Mouse (Mus musculus): ENCODE results near the gene Cpne4. TPM values are rescaled to one million over a fixed set of nuclear protein-coding genes. Genes with fewer than 3 reads are reported as not detected.

Gene Cpne4
- polyA plus RNA-seq, 1 experiment from 2014 or later, result not detected

DNA sequence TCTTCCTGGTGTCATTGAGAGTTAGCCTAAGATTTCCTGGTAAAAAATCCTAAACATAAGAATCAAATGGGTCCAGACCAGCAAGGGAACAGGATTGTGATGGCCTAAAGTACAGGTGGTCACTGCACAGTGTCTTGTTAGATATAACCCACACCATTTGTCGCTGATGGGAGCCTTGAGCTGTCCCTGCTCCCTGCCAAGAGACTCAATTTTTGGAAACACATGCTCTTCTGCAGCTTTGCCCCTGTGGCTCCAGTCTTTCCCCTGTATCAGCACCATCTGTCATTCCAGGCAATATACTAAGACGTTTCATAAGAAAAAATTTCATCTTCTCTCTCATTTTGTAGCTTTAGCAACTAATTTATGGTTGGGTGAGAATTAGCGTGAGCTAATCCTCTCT lies 281.6 kb downstream of the Cpne4 start:
- H3K27me3 ChIP-seq (ENCODE audit: control insufficient read depth, insufficient read depth, low read depth, low read length), result no peaks in the 10 kb centered on the region
- H3K9ac ChIP-seq (ENCODE audit: low read depth, low read length), result no peak overlapping the region
- H3K36me3 ChIP-seq (ENCODE audit: control insufficient read depth, insufficient read depth), result no peaks in the 10 kb centered on the region
- no peak overlapping the region for H3K4me2 ChIP-seq (ENCODE audit: low read depth, low read length)
- no peak for ATAC-seq (ENCODE audit: low read depth)
- no peaks in the 10 kb centered on the region for H3K4me1 ChIP-seq (ENCODE audit: control insufficient read depth, low read depth, low read length)
- 28% methylated on average over 3 of the region's 3 CpGs for WGBS (ENCODE audit: insufficient replicate concordance)
- H3K9me3 ChIP-seq (replicated peaks; ENCODE audit: control insufficient read depth, low read length), result no peaks in the 10 kb centered on the region
- no peak overlapping the region for H3K27ac ChIP-seq (ENCODE audit: low read length)
- no peak overlapping the region for H3K4me3 ChIP-seq (ENCODE audit: low read depth, low read length)

DNA sequence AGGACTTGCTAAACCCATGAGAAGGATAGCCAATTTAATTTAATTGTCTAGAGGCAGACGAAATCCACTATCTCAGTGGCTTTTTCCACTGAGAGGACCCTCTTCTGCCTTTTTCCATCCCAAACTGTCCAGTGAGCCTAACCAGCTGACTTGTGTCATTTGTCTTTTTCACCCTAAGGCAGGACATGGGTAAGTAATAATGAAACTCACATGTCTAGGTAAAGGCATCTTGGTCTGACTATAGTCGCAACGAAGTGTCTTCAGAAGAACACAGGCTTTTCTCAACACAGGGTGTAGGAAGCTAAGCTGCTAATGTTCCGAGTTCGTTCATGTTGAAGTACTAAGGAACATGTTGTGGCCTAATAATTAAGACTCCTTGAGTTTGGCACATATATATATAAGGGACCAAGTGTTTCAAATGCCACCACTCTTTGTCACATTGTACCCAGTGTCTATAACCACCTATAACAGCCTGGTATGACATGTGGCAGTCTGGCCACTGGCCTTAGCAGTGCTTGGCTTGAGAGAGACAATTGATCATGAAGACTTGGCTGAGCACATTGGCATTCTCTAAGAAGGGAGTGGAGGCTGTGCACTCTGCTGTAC lies 286.0 kb downstream of the Cpne4 start:
- no peak overlapping the region for H3K4me2 ChIP-seq (ENCODE audit: low read depth, low read length)
- 66% methylated on average over 5 of the region's 5 CpGs for WGBS (ENCODE audit: insufficient replicate concordance)
- H3K36me3 ChIP-seq (ENCODE audit: control insufficient read depth, insufficient read depth), result no peaks in the 10 kb centered on the region
- H3K4me3 ChIP-seq (ENCODE audit: low read depth, low read length), result no peak overlapping the region
- H3K27ac ChIP-seq (ENCODE audit: low read length), result no peak overlapping the region
- no peaks in the 10 kb centered on the region for H3K4me1 ChIP-seq (ENCODE audit: control insufficient read depth, low read depth, low read length)
- H3K9me3 ChIP-seq (replicated peaks; ENCODE audit: control insufficient read depth, low read length), result no peaks in the 10 kb centered on the region
- ATAC-seq (ENCODE audit: low read depth), result no peak
- H3K27me3 ChIP-seq (ENCODE audit: control insufficient read depth, insufficient read depth, low read depth, low read length), result no peaks in the 10 kb centered on the region
- H3K9ac ChIP-seq (ENCODE audit: low read depth, low read length), result no peak overlapping the region

DNA sequence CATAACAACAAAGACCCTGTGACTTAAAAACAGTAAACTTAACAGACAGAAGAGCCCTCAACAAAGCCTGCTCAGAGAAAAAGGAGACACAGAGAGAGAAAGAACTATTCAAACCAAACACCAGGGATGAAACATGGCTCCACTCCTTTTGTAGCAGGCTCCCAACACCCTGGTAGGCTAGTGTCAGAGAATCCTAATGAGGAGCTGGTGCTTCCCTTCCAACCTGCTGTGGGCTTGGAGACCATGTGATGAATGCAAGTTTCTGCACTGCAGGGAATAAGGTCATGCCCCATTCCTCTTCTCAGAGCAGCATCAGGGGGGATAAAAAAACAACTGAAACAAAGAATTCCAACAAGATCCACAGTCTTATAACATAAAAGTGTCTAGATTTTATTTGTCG lies 290.8 kb downstream of the Cpne4 start:
- WGBS (ENCODE audit: insufficient replicate concordance), result 59% methylated on average over 1 of the region's 1 CpGs
- Histone ChIP-seq H3K4me3 (ENCODE audit: low read depth, low read length) (no peak overlapping the region), H3K36me3 (ENCODE audit: control insufficient read depth, insufficient read depth) (no peaks in the 10 kb centered on the region), H3K9me3 (replicated peaks; ENCODE audit: control insufficient read depth, low read length) (no peaks in the 10 kb centered on the region), H3K4me1 (ENCODE audit: control insufficient read depth, low read depth, low read length) (no peaks in the 10 kb centered on the region), H3K9ac (ENCODE audit: low read depth, low read length) (no peak overlapping the region), H3K27me3 (ENCODE audit: control insufficient read depth, insufficient read depth, low read depth, low read length) (no peaks in the 10 kb centered on the region), H3K27ac (ENCODE audit: low read length) (no peak overlapping the region), H3K4me2 (ENCODE audit: low read depth, low read length) (no peak overlapping the region)
- ATAC-seq (ENCODE audit: low read depth), result no peak

DNA sequence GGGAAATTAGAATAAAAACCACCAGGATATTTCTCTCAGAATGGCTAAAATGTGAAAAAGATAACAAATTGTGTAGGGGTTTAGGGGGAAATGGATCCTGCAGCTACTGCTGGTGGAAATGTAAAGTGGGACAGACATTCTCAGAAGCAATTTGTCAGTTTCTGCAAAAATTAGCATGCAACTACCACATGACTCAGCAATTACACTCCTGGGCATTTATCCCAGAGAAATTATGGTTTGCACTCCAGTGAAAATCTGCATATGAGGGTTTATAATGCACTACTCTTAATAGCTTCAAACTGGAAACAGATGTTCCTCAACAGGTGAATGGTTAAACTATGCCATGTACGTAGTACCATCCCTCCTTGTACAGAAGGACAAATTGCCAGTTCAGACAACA lies 294.2 kb downstream of the Cpne4 start:
- ATAC-seq (ENCODE audit: low read depth), result no peak
- no peak overlapping the region for H3K4me2 ChIP-seq (ENCODE audit: low read depth, low read length)
- H3K4me3 ChIP-seq (ENCODE audit: low read depth, low read length), result no peak overlapping the region
- H3K9me3 ChIP-seq (replicated peaks; ENCODE audit: control insufficient read depth, low read length), result no peaks in the 10 kb centered on the region
- no peaks in the 10 kb centered on the region for H3K36me3 ChIP-seq (ENCODE audit: control insufficient read depth, insufficient read depth)
- H3K27ac ChIP-seq (ENCODE audit: low read length), result no peak overlapping the region
- no peak overlapping the region for H3K9ac ChIP-seq (ENCODE audit: low read depth, low read length)
- 65% methylated on average over 1 of the region's 1 CpGs for WGBS (ENCODE audit: insufficient replicate concordance)
- no peaks in the 10 kb centered on the region for H3K4me1 ChIP-seq (ENCODE audit: control insufficient read depth, low read depth, low read length)
- no peaks in the 10 kb centered on the region for H3K27me3 ChIP-seq (ENCODE audit: control insufficient read depth, insufficient read depth, low read depth, low read length)

DNA sequence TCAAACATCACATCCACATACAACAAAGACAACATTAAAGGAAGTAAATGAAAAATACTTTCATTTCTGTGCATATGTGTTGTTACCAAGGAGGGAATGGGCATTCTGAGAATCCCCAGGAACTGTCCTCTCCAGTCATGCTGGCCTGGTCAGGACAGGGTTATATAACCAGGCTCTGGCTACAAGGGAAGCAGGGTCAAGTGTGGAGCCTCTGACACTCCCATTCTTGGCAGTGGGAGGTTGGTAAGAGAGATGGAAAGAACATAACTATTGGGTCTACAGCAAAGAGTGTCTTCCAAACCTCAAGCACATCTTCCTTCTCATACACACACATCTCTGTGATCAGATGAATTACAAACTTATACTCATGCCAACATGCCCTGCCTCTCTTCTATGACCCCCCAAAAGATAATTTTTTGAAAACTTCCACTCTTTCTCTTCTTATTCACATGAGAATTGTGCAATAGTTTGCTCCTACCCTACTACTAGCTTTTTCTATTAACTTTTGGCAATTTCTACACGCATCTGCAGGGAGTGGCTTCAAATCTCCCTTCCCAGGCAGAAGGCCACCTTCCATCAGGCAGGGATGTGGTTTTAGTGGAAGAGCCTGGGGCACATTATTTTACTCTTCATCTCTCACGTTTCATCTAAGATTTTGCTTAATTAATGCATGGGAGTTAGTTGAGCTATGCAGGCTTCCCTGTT lies 298.3 kb downstream of the Cpne4 start:
- Histone ChIP-seq H3K36me3 (ENCODE audit: control insufficient read depth, insufficient read depth) (no peaks in the 10 kb centered on the region), H3K27ac (ENCODE audit: low read length) (no peak overlapping the region), H3K4me1 (ENCODE audit: control insufficient read depth, low read depth, low read length) (no peaks in the 10 kb centered on the region), H3K9ac (ENCODE audit: low read depth, low read length) (no peak overlapping the region), H3K9me3 (replicated peaks; ENCODE audit: control insufficient read depth, low read length) (no peaks in the 10 kb centered on the region), H3K27me3 (ENCODE audit: control insufficient read depth, insufficient read depth, low read depth, low read length) (no peaks in the 10 kb centered on the region), H3K4me2 (ENCODE audit: low read depth, low read length) (no peak overlapping the region), H3K4me3 (ENCODE audit: low read depth, low read length) (no peak overlapping the region)
- WGBS (ENCODE audit: insufficient replicate concordance), result 32% methylated on average over 2 of the region's 2 CpGs
- no peak for ATAC-seq (ENCODE audit: low read depth)

DNA sequence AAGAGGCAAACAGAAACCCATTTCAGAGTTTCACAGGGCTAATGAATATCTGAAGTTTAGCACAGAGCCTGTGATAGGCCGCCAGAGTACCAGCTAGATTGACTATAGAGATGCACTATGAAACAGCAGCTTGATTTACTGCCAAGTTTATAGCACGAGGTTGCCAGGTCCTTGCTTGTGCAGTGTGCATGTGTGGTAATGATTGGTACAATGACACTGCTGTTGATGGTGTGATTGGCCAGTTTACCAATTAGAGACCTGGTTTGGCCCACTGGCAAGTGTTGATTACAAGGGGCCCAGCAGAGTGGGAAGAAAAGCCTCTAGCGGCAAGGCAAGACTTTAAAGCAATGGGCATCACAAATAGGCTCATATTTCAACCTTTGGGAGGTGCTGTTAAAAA lies 306.6 kb downstream of the Cpne4 start:
- no peaks in the 10 kb centered on the region for H3K9me3 ChIP-seq (replicated peaks; ENCODE audit: control insufficient read depth, low read length)
- no peaks in the 10 kb centered on the region for H3K36me3 ChIP-seq (ENCODE audit: control insufficient read depth, insufficient read depth)
- no peaks in the 10 kb centered on the region for H3K27me3 ChIP-seq (ENCODE audit: control insufficient read depth, insufficient read depth, low read depth, low read length)
- H3K4me2 ChIP-seq (ENCODE audit: low read depth, low read length), result no peak overlapping the region
- WGBS (ENCODE audit: insufficient replicate concordance), result 52% methylated on average over 3 of the region's 3 CpGs
- no peak overlapping the region for H3K4me3 ChIP-seq (ENCODE audit: low read depth, low read length)
- H3K27ac ChIP-seq (ENCODE audit: low read length), result no peak overlapping the region
- no peaks in the 10 kb centered on the region for H3K4me1 ChIP-seq (ENCODE audit: control insufficient read depth, low read depth, low read length)
- no peak for ATAC-seq (ENCODE audit: low read depth)
- no peak overlapping the region for H3K9ac ChIP-seq (ENCODE audit: low read depth, low read length)

DNA sequence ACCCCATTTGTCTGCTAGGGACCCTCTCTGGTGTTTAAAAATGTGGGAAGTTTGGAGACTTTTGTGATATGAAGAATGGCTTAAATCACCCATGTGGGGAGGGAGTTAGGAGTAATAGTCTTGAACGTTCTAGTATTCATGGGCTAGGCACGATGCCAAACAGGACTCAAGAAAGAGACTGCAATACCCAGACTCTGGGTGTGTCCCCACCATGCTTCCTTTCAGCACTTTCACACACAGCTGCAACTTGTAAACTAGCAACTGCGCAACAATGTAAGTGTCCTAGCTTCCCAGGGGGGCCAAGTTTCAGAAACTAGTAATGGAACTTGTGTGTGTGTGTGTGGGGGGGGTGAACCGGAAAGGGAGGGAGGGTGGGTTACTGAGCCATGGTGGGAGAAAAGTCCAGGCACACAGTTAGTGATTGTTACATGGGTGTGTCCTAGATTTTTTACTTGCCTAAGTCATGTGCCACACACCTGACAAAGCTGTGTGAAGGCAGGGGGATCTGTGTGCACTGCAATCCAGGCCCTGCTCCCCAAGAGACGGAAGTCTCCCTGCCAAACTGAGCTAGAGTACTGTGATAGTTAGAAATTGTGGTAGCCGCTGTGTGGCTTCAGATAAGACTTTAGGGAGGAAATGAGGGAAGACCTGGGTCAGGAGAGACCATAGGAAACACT lies 307.3 kb downstream of the Cpne4 start:
- Histone ChIP-seq H3K27ac (ENCODE audit: low read length) (no peak overlapping the region), H3K9me3 (replicated peaks; ENCODE audit: control insufficient read depth, low read length) (no peaks in the 10 kb centered on the region), H3K4me2 (ENCODE audit: low read depth, low read length) (no peak overlapping the region), H3K4me1 (ENCODE audit: control insufficient read depth, low read depth, low read length) (no peaks in the 10 kb centered on the region), H3K4me3 (ENCODE audit: low read depth, low read length) (no peak overlapping the region), H3K27me3 (ENCODE audit: control insufficient read depth, insufficient read depth, low read depth, low read length) (no peaks in the 10 kb centered on the region), H3K36me3 (ENCODE audit: control insufficient read depth, insufficient read depth) (no peaks in the 10 kb centered on the region), H3K9ac (ENCODE audit: low read depth, low read length) (no peak overlapping the region)
- WGBS (ENCODE audit: insufficient replicate concordance), result 47% methylated on average over 6 of the region's 6 CpGs
- no peak for ATAC-seq (ENCODE audit: low read depth)

DNA sequence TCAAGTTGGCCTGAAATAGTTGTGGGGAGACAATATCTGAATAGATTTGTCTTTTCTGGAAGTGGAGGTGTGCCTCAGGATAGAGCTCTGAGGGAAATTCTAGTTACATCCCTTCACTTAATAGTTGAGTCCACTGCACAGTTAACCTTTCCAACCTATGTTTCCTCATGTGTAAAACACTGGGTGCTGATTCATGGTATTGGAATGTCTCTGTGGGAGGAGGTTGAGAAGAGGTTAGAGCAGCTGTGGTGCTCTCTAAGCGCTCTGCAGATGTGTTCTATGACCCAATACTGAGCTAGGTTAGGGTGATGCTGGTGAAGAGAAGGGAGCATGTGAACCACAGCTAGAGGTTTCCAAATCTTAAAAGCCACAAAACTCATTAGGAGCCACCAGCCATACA lies 318.7 kb downstream of the Cpne4 start:
- no peak overlapping the region for H3K4me2 ChIP-seq (ENCODE audit: low read depth, low read length)
- 39% methylated on average over 1 of the region's 1 CpGs for WGBS (ENCODE audit: insufficient replicate concordance)
- H3K27ac ChIP-seq (ENCODE audit: low read length), result no peak overlapping the region
- no peaks in the 10 kb centered on the region for H3K36me3 ChIP-seq (ENCODE audit: control insufficient read depth, insufficient read depth)
- H3K4me1 ChIP-seq (ENCODE audit: control insufficient read depth, low read depth, low read length), result no peaks in the 10 kb centered on the region
- H3K9me3 ChIP-seq (replicated peaks; ENCODE audit: control insufficient read depth, low read length), result no peaks in the 10 kb centered on the region
- ATAC-seq (ENCODE audit: low read depth), result no peak
- no peaks in the 10 kb centered on the region for H3K27me3 ChIP-seq (ENCODE audit: control insufficient read depth, insufficient read depth, low read depth, low read length)
- H3K4me3 ChIP-seq (ENCODE audit: low read depth, low read length), result no peak overlapping the region
- no peak overlapping the region for H3K9ac ChIP-seq (ENCODE audit: low read depth, low read length)

DNA sequence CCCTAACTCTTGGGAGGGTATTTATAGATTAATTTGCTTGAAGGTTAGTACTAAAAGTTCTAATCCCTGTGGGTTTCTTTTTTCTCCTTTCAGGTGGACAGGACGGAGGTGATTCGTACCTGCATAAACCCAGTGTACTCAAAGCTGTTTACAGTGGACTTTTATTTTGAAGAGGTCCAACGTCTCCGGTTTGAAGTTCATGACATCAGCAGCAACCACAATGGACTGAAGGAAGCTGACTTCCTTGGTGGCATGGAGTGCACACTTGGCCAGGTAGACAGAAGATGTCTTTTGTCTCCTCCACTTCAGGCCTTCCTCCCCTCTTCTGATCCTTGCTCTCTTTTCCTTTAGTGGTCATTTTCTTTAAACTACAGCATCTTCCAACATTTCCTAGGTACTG lies 325.5 kb downstream of the Cpne4 start:
- 68% methylated on average over 4 of the region's 4 CpGs for WGBS (ENCODE audit: insufficient replicate concordance)
- no peak overlapping the region for H3K27ac ChIP-seq (ENCODE audit: low read length)
- H3K27me3 ChIP-seq (ENCODE audit: control insufficient read depth, insufficient read depth, low read depth, low read length), result no peaks in the 10 kb centered on the region
- no peaks in the 10 kb centered on the region for H3K4me1 ChIP-seq (ENCODE audit: control insufficient read depth, low read depth, low read length)
- no peak overlapping the region for H3K4me3 ChIP-seq (ENCODE audit: low read depth, low read length)
- no peak overlapping the region for H3K4me2 ChIP-seq (ENCODE audit: low read depth, low read length)
- H3K9me3 ChIP-seq (replicated peaks; ENCODE audit: control insufficient read depth, low read length), result no peaks in the 10 kb centered on the region
- ATAC-seq (ENCODE audit: low read depth), result no peak
- H3K9ac ChIP-seq (ENCODE audit: low read depth, low read length), result no peak overlapping the region
- H3K36me3 ChIP-seq (ENCODE audit: control insufficient read depth, insufficient read depth), result no peaks in the 10 kb centered on the region

Measured in liver, embryonic 16.5 days (tissue).